Mouse (Mus musculus) thymus, postnatal 0 days (tissue): Measurements from ENCODE around the gene Hrasls5. TPM values are rescaled to one million over a fixed set of nuclear protein-coding genes. Genes with fewer than 3 reads are reported as not detected.
A peak's percentile ranks its signal among the peaks of the same experiment; 100 is the strongest.

Source experiments
- DNase-seq: peaks from one replicate; pipeline ENCODE4 v3.0.0-alpha.2; 2015; ENCODE audit warnings: low spot score
- polyA plus RNA-seq: library from polyadenylated mRNA; unstranded; fragments of >200 nt; fragmentation: Nextera tagmentation; extraction: Ambion mirVana; gene quantifications from 2 replicates; pipeline ENCODE4 v1.2.1, GENCODE M21; 2015

Hrasls5 gene
- polyA plus RNA-seq, 1 experiment from 2014 or later: 0.13 TPM

GRCm38 (mm10) chr19:7606801-7607689 lies 5.3 kb upstream of the Hrasls5 start, which contains the start of gene Lgals12:
Gene Lgals12 (minus strand): TSS chr19:7607193.
- no peak for DNase-seq

GRCm38 (mm10) chr19:7607690-7608201 lies 4.6 kb upstream of the Hrasls5 start:
- no peak for DNase-seq

GRCm38 (mm10) chr19:7613151-7613550 lies 810 bp downstream of the Hrasls5 start:
- no peak for DNase-seq

- no peak for DNase-seq
These were observed 4.0 kb downstream of the Hrasls5 start for GRCm38 (mm10) chr19:7616231-7616930.

- no peak for DNase-seq
These were observed 4.7 kb downstream of the Hrasls5 start for GRCm38 (mm10) chr19:7617085-7617484.

GRCm38 (mm10) chr19:7617696-7618095 lies 5.4 kb downstream of the Hrasls5 start:
- peak; percentile 60 for DNase-seq

- no peak for DNase-seq
These were observed 20.7 kb downstream of the Hrasls5 start for GRCm38 (mm10) chr19:7633021-7633420.

GRCm38 (mm10) chr19:7633786-7634185 lies 21.4 kb downstream of the Hrasls5 start:
- no peak for DNase-seq

GRCm38 (mm10) chr19:7648913-7649666 lies 36.7 kb downstream of the Hrasls5 start:
- no peak for DNase-seq

GRCm38 (mm10) chr19:7672033-7672432 lies 59.7 kb downstream of the Hrasls5 start:
- no peak for DNase-seq

- no peak for DNase-seq
These were observed 75.6 kb downstream of the Hrasls5 start for GRCm38 (mm10) chr19:7687988-7688387.

Other genes with a start within 250 kb of the Hrasls5 start
- 28.6 and 35.2 TPM in 2 replicates for gene Spindoc, start 229.5 kb upstream of the Hrasls5 start, polyA plus RNA-seq
- gene 2700081O15Rik, start 194.9 kb upstream of the Hrasls5 start, polyA plus RNA-seq: 5.8 and 7.1 TPM in 2 replicates
- gene Rtn3, start 129.3 kb upstream of the Hrasls5 start, polyA plus RNA-seq: 192 and 207 TPM in 2 replicates
- 14.0 and 14.6 TPM in 2 replicates for gene Atl3, start 118.5 kb upstream of the Hrasls5 start, polyA plus RNA-seq
- gene Pla2g16, start 55.1 kb upstream of the Hrasls5 start, polyA plus RNA-seq: 27.1 and 28.4 TPM in 2 replicates
- gene Lgals12, start 5.3 kb upstream of the Hrasls5 start, polyA plus RNA-seq: 0.12 and 0.26 TPM in 2 replicates
- gene Slc22a19, start 98.8 kb downstream of the Hrasls5 start, polyA plus RNA-seq: not detected in 2 replicates
- not detected in 2 replicates for gene Slc22a26, start 190.1 kb downstream of the Hrasls5 start, polyA plus RNA-seq